Mouse (Mus musculus): ENCODE measurements at regions not wholly inside any gene's neighbourhood (a gene's known extent, or its start where the extent isn't known, plus 50 kb on each side); places are given as distances from the start of the nearest gene placed in this dataset.

- H3K4me3 ChIP-seq (ENCODE audit: insufficient read depth, low read length) = no peak overlapping the region
- no peak for TF ChIP-seq CTCF (IDR thresholded peaks at IDR 0.05; ENCODE audit: low read depth, low read length)
- TF ChIP-seq POLR2A (IDR thresholded peaks at IDR 0.05; ENCODE audit: borderline replicate concordance, low read depth, low read length) = no peak
These were observed 209.9 kb upstream of the Trib2 start for GRCm38 (mm10) chr12:16026654-16027053.

GRCm38 (mm10) chr12:16023273-16023672, 206.6 kb upstream of the Trib2 start:
- TF ChIP-seq CTCF (IDR thresholded peaks at IDR 0.05; ENCODE audit: low read depth, low read length) (no peak), POLR2A (IDR thresholded peaks at IDR 0.05; ENCODE audit: borderline replicate concordance, low read depth, low read length) (no peak)
- no peak overlapping the region for H3K4me3 ChIP-seq (ENCODE audit: insufficient read depth, low read length)
- no peaks in the 10 kb centered on the region for H3K4me1 ChIP-seq (ENCODE audit: control insufficient read depth, insufficient read depth, low read length)
- no peak overlapping the region for H3K27ac ChIP-seq (ENCODE audit: insufficient read depth, low read depth, low read length)

More at GRCm38 (mm10) chr12:16026654-16027053, 209.9 kb upstream of the Trib2 start:
- Histone ChIP-seq H3K4me1 (ENCODE audit: control insufficient read depth, insufficient read depth, low read length) (no peaks in the 10 kb centered on the region), H3K27ac (ENCODE audit: insufficient read depth, low read depth, low read length) (no peak overlapping the region)

GRCm38 (mm10) chr12:16021202-16021821, 204.6 kb upstream of the Trib2 start:
- H3K27ac ChIP-seq (ENCODE audit: insufficient read depth, low read depth, low read length) = no peak overlapping the region
- no peak for TF ChIP-seq CTCF (IDR thresholded peaks at IDR 0.05; ENCODE audit: low read depth, low read length)
- no peak for TF ChIP-seq POLR2A (IDR thresholded peaks at IDR 0.05; ENCODE audit: borderline replicate concordance, low read depth, low read length)
- no peak overlapping the region for H3K4me3 ChIP-seq (ENCODE audit: insufficient read depth, low read length)
- H3K4me1 ChIP-seq (ENCODE audit: control insufficient read depth, insufficient read depth, low read length) = no peaks in the 10 kb centered on the region

GRCm38 (mm10) chr12:16018237-16018636, 201.5 kb upstream of the Trib2 start:
- Histone ChIP-seq H3K4me1 (ENCODE audit: control insufficient read depth, insufficient read depth, low read length) (no peaks in the 10 kb centered on the region), H3K4me3 (ENCODE audit: insufficient read depth, low read length) (no peak overlapping the region), H3K27ac (ENCODE audit: insufficient read depth, low read depth, low read length) (no peak overlapping the region)
- TF ChIP-seq CTCF (IDR thresholded peaks at IDR 0.05; ENCODE audit: low read depth, low read length) (no peak), POLR2A (IDR thresholded peaks at IDR 0.05; ENCODE audit: borderline replicate concordance, low read depth, low read length) (no peak)

GRCm38 (mm10) chr12:16016621-16017020, 199.9 kb upstream of the Trib2 start:
- no peak for TF ChIP-seq CTCF (IDR thresholded peaks at IDR 0.05; ENCODE audit: low read depth, low read length)
- TF ChIP-seq POLR2A (IDR thresholded peaks at IDR 0.05; ENCODE audit: borderline replicate concordance, low read depth, low read length) = no peak
- Histone ChIP-seq H3K27ac (ENCODE audit: insufficient read depth, low read depth, low read length) (no peak overlapping the region), H3K4me1 (ENCODE audit: control insufficient read depth, insufficient read depth, low read length) (no peaks in the 10 kb centered on the region), H3K4me3 (ENCODE audit: insufficient read depth, low read length) (no peak overlapping the region)

- Histone ChIP-seq H3K4me1 (ENCODE audit: control insufficient read depth, insufficient read depth, low read length) (no peaks in the 10 kb centered on the region), H3K27ac (ENCODE audit: insufficient read depth, low read depth, low read length) (no peak overlapping the region), H3K4me3 (ENCODE audit: insufficient read depth, low read length) (no peak overlapping the region)
- TF ChIP-seq POLR2A (IDR thresholded peaks at IDR 0.05; ENCODE audit: borderline replicate concordance, low read depth, low read length) (no peak), CTCF (IDR thresholded peaks at IDR 0.05; ENCODE audit: low read depth, low read length) (no peak)
These were observed 198.9 kb upstream of the Trib2 start for GRCm38 (mm10) chr12:16015596-16015995.

GRCm38 (mm10) chr12:16014679-16015078, 198.0 kb upstream of the Trib2 start:
- peaks cover 4% of the 10 kb centered on the region for H3K4me1 ChIP-seq (ENCODE audit: control insufficient read depth, insufficient read depth, low read length)
- TF ChIP-seq POLR2A (IDR thresholded peaks at IDR 0.05; ENCODE audit: borderline replicate concordance, low read depth, low read length) (no peak), CTCF (IDR thresholded peaks at IDR 0.05; ENCODE audit: low read depth, low read length) (no peak)
- H3K27ac ChIP-seq (ENCODE audit: insufficient read depth, low read depth, low read length) = no peak overlapping the region
- H3K4me3 ChIP-seq (ENCODE audit: insufficient read depth, low read length) = no peak overlapping the region

- Histone ChIP-seq H3K4me3 (ENCODE audit: insufficient read depth, low read length) (no peak overlapping the region), H3K4me1 (ENCODE audit: control insufficient read depth, insufficient read depth, low read length) (peaks cover 8% of the 10 kb centered on the region), H3K27ac (ENCODE audit: insufficient read depth, low read depth, low read length) (no peak overlapping the region)
- TF ChIP-seq CTCF (IDR thresholded peaks at IDR 0.05; ENCODE audit: low read depth, low read length) (no peak), POLR2A (IDR thresholded peaks at IDR 0.05; ENCODE audit: borderline replicate concordance, low read depth, low read length) (no peak)
These were observed 197.3 kb upstream of the Trib2 start for GRCm38 (mm10) chr12:16013861-16014630.

- no peak overlapping the region for H3K27ac ChIP-seq (ENCODE audit: insufficient read depth, low read depth, low read length)
- no peak for TF ChIP-seq CTCF (IDR thresholded peaks at IDR 0.05; ENCODE audit: low read depth, low read length)
- TF ChIP-seq POLR2A (IDR thresholded peaks at IDR 0.05; ENCODE audit: borderline replicate concordance, low read depth, low read length) = no peak
- no peak overlapping the region for H3K4me3 ChIP-seq (ENCODE audit: insufficient read depth, low read length)
- peaks cover 15% of the 10 kb centered on the region for H3K4me1 ChIP-seq (ENCODE audit: control insufficient read depth, insufficient read depth, low read length)
These were observed 196.6 kb upstream of the Trib2 start for GRCm38 (mm10) chr12:16013354-16013753.

GRCm38 (mm10) chr12:16012081-16012480, 195.4 kb upstream of the Trib2 start:
- Histone ChIP-seq H3K4me3 (ENCODE audit: insufficient read depth, low read length) (no peak overlapping the region), H3K27ac (ENCODE audit: insufficient read depth, low read depth, low read length) (no peak overlapping the region), H3K4me1 (ENCODE audit: control insufficient read depth, insufficient read depth, low read length) (peaks cover 22% of the 10 kb centered on the region)
- no peak for TF ChIP-seq POLR2A (IDR thresholded peaks at IDR 0.05; ENCODE audit: borderline replicate concordance, low read depth, low read length)
- TF ChIP-seq CTCF (IDR thresholded peaks at IDR 0.05; ENCODE audit: low read depth, low read length) = no peak
